ENCODE assay signal across 8 mouse cellular contexts in genomic region chrX:10485664-10486211, GRCm38 (mm10). TPM values are rescaled to one million over a fixed set of nuclear protein-coding genes. Genes with fewer than 3 reads are reported as not detected.
DNase-seq lines count a peak whose midpoint lies in the region; ATAC-seq lines count a peak whose summit lies in the region.

No protein-coding gene starts in this region.

- peak overlapping the region; percentile 52 for H3K4me2 ChIP-seq in hindbrain, embryonic 14.5 days (replicated peaks)

- H3K4me3 ChIP-seq in hindbrain, embryonic 14.5 days (replicated peaks; ENCODE audit: low read length): peak overlapping the region; percentile 52

- ATAC-seq in hindbrain, embryonic 14.5 days (ENCODE audit: low FRiP score): peak; percentile 93

- H3K27ac ChIP-seq in hindbrain, embryonic 14.5 days: peak overlapping the region; percentile 83

- no peaks in the 10 kb centered on the region for H3K27me3 ChIP-seq in hindbrain, embryonic 14.5 days (ENCODE audit: control insufficient read depth, insufficient read depth, low read length)

- H3K36me3 ChIP-seq in hindbrain, embryonic 14.5 days (replicated peaks; ENCODE audit: control insufficient read depth, insufficient read depth): no peaks in the 10 kb centered on the region

- peak overlapping the region; percentile 66 for H3K9ac ChIP-seq in hindbrain, embryonic 14.5 days

- no peaks in the 10 kb centered on the region; the same call in none of the 2 replicates for H3K4me1 ChIP-seq in hindbrain, embryonic 14.5 days (replicated peaks; ENCODE audit: control insufficient read depth, insufficient read depth, low read length)

- H3K9me3 ChIP-seq in hindbrain, embryonic 14.5 days (ENCODE audit: control insufficient read depth, low read length): no peaks in the 10 kb centered on the region

- 19% methylated on average over 27 of the region's 27 CpGs for WGBS in hindbrain, embryonic 14.5 days

- peak; percentile 38 for DNase-seq in adrenal gland, adult 2 months
- peak; percentile 75 to 82 for DNase-seq in cerebellum, postnatal 14 days
- DNase-seq in frontal cortex, postnatal 36 days (ENCODE audit: low spot score in 2 of 2): peak; percentile 69 to 70
- peak; percentile 65 for DNase-seq in hindbrain, embryonic 14.5 days (ENCODE audit: low spot score)
- DNase-seq in left cerebral cortex, adult 18-20 months (ENCODE audit: low spot score in 2 of 2): peak; percentile 42 to 59
- DNase-seq in lung, postnatal 14 days: peak; percentile 32
- DNase-seq in right cerebral cortex, postnatal 25 days: peak; percentile 71
- no peak for DNase-seq in adipocyte (ENCODE audit: low spot score)

RNA-seq across cellular contexts. Expression of gene Tspan7, which starts 0.8 kb away (rescaled TPM):
- 10 to 100 TPM; 71.4 to 77.2 TPM for total RNA-seq in adrenal gland, adult 2 months (2021)
- 41.1 and 52.3 TPM in 2 replicates for polyA plus RNA-seq in adrenal gland, adult 2 months (2012; rRNA removed)
- polyA plus RNA-seq in hindbrain, embryonic 14.5 days (2014; fragmentation: Nextera tagmentation; extraction: Ambion mirVana): 430 and 503 TPM in 2 replicates
- 1,000 to 10,000 TPM; 1,249 to 1,400 TPM for total RNA-seq in left cerebral cortex, adult 18-20 months (2021)

Comparison
In these comparisons a context has a peak if more than half of its experiments do, and no peak if none do; other contexts are left out.
1. RNA of gene Tspan7, which starts 0.8 kb away (total RNA-seq): 1,249 to 1,400 TPM in left cerebral cortex, adult 18-20 months; 71.4 to 77.2 TPM in adrenal gland, adult 2 months; every median in the first group is over 10 times any median in the second.